Mouse (Mus musculus) ES-E14 (cell line): ENCODE results near the gene Clcnka. TPM values are rescaled to one million over a fixed set of nuclear protein-coding genes. Genes with fewer than 3 reads are reported as not detected.
A peak's percentile ranks its signal among the peaks of the same experiment; 100 is the strongest.

Experiments
- DNase-seq: peaks from one replicate; pipeline ENCODE4 v3.0.0-alpha.2; 2013; ENCODE audit warnings: low read depth, low spot score
- H3K27ac ChIP-seq: 2 replicates; pipeline ENCODE4 v1.5.1; 2012; ENCODE audit warnings: low read depth, mild to moderate bottlenecking, low read length, moderate library complexity, mixed read lengths; ENCODE audit not compliant: poor library complexity, insufficient read depth, severe bottlenecking
- H3K36me3 ChIP-seq: 2 replicates; pipeline ENCODE4 v1.6.1; 2012; ENCODE audit warnings: mild to moderate bottlenecking, low read length, moderate library complexity, mixed read lengths; ENCODE audit not compliant: control insufficient read depth, poor library complexity, insufficient read depth, severe bottlenecking
- H3K4me1 ChIP-seq, 2 experiments: fragments of 150-350 bp in 1 of 2; sonication (generic) in 1 of 2; 2 replicates each; pipeline ENCODE4 v1.6.1; 2012; ENCODE audit warnings: low read length in 2 of 2, mild to moderate bottlenecking in 1 of 2, mixed read lengths in 1 of 2; ENCODE audit not compliant: control insufficient read depth in 2 of 2, insufficient read depth in 2 of 2, poor library complexity in 1 of 2
- H3K4me3 ChIP-seq, 2 experiments: fragments of 150-350 bp in 1 of 2; sonication (generic) in 1 of 2; 2 replicates each; pipeline ENCODE4 v1.5.1; 2012; ENCODE audit warnings: low read length in 2 of 2, low read depth in 1 of 2, mild to moderate bottlenecking in 1 of 2, mixed read lengths in 1 of 2; ENCODE audit not compliant: insufficient read depth in 1 of 2, poor library complexity in 1 of 2, severe bottlenecking in 1 of 2
- H3K9ac ChIP-seq: 2 replicates; pipeline ENCODE4 v1.6.1; 2012; ENCODE audit warnings: low read depth, mild to moderate bottlenecking, low read length, mixed read lengths; ENCODE audit not compliant: poor library complexity, insufficient read depth, severe bottlenecking
- H3K9me3 ChIP-seq: fragments of 150-350 bp; sonication (generic); 2 replicates; pipeline ENCODE4 v1.6.1; 2012; ENCODE audit warnings: low read depth, mild to moderate bottlenecking, low read length; ENCODE audit not compliant: control insufficient read depth, insufficient read depth
- CHD2 ChIP-seq: IDR thresholded peaks from 2 replicates; pipeline ENCODE4 v1.6.1; 2014; ENCODE audit warnings: mild to moderate bottlenecking, low read depth, low read length, inconsistent platforms
- HCFC1 ChIP-seq: IDR thresholded peaks from 2 replicates; pipeline ENCODE4 v1.6.1; 2012; ENCODE audit warnings: low read length, inconsistent platforms, borderline replicate concordance; ENCODE audit not compliant: insufficient read depth
- MAFK ChIP-seq: IDR thresholded peaks from 2 replicates; pipeline ENCODE4 v1.6.1; 2014; ENCODE audit warnings: mild to moderate bottlenecking, low read depth, low read length, inconsistent platforms; ENCODE audit not compliant: insufficient read depth
- ZC3H11A ChIP-seq: IDR thresholded peaks from 2 replicates; pipeline ENCODE4 v1.6.1; 2012; ENCODE audit warnings: low read depth, mild to moderate bottlenecking, inconsistent platforms, low read length, borderline replicate concordance
- ZNF384 ChIP-seq: IDR thresholded peaks from 2 replicates; pipeline ENCODE4 v1.6.1; 2012; ENCODE audit warnings: low read depth, low read length, inconsistent platforms
- in situ Hi-C, 2 experiments: fragments of 600-800 bp; cut with MboI; formaldehyde crosslinking; loops; one replicate each; pipeline ENCODE4 v1.15.1; 2025; ENCODE audit warnings: low sequenced_read_pairs in 2 of 2, inconsistent platforms in 1 of 2; ENCODE audit not compliant: unreplicated experiment in 2 of 2
- total RNA-seq: library from RNA; depleted of rRNA; stranded (reverse); fragments of 300-350 nt; gene quantifications from 2 replicates; pipeline ENCODE4 v1.2.3, GENCODE M21; 2012

Clcnka gene
- total RNA-seq, 1 experiment: 0.62 TPM

GRCm38 (mm10) chr4:141367997-141368791 lies 30.3 kb downstream of the Clcnka start, which contains the start of gene Fam131c:
Gene Fam131c (plus strand): TSS chr4:141368220.
- no peak within 1 kb of the TSS for H3K27ac ChIP-seq
- TF ChIP-seq MAFK (no peak), ZNF384 (no peak), CHD2 (no peak), HCFC1 (no peak), ZC3H11A (no peak)
- H3K36me3 ChIP-seq: no peaks in the 10 kb centered on the region
- H3K9me3 ChIP-seq: no peaks in the 10 kb centered on the region
- peaks cover 0 to 6% of the 10 kb centered on the region in 2 experiments; a peak in 1 of 4 replicates for H3K4me1 ChIP-seq
- in situ Hi-C loops: no loop called here
- DNase-seq: no peak
- peak within 1 kb of the TSS; percentile 66 for H3K9ac ChIP-seq
- H3K4me3 ChIP-seq: peak within 1 kb of the TSS; percentile 58 to 84

DNA sequence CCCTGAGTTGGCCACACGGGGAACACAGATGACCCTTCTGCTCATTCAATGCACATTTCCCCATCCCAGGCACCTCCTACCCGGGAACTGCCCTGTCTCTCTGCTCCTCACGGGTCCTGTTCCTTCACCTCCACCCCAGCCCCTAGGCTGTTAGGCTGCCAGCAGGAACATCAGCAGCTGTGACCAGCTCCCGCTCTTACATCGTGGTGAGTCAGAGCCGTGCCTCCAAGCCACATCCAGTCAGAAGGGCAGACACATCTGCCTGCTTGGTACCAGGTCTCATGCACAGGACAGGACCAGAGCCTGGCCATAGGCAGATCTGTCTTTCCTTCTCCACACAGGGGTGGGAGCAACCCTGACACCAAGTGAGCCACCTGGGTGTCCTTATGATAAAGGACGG lies 32.6 kb downstream of the Clcnka start:
- H3K4me3 ChIP-seq: no peak overlapping the region
- H3K9ac ChIP-seq: no peak overlapping the region
- TF ChIP-seq ZNF384 (no peak), HCFC1 (no peak), CHD2 (no peak), ZC3H11A (no peak), MAFK (no peak)
- H3K9me3 ChIP-seq: no peaks in the 10 kb centered on the region
- H3K36me3 ChIP-seq: no peaks in the 10 kb centered on the region
- H3K27ac ChIP-seq: no peak overlapping the region
- peaks cover 2 to 18% of the 10 kb centered on the region in 2 experiments; a peak in 3 of 4 replicates for H3K4me1 ChIP-seq
- in situ Hi-C loops: no loop called here
- no peak for DNase-seq

GRCm38 (mm10) chr4:141365126-141365525 lies 33.4 kb downstream of the Clcnka start:
- DNase-seq: no peak
- no peak for TF ChIP-seq CHD2
- TF ChIP-seq MAFK: no peak
- TF ChIP-seq ZNF384: no peak
- TF ChIP-seq ZC3H11A: no peak
- no peak for TF ChIP-seq HCFC1
- Histone ChIP-seq H3K36me3 (no peaks in the 10 kb centered on the region), H3K4me1 (peaks cover 2 to 23% of the 10 kb centered on the region in 2 experiments; a peak in 3 of 4 replicates), H3K9ac (no peak overlapping the region), H3K9me3 (no peaks in the 10 kb centered on the region), H3K27ac (no peak overlapping the region), H3K4me3 (no peak overlapping the region)
- in situ Hi-C loops: no loop called here

- TF ChIP-seq ZC3H11A (peak; percentile 84; the same call in 1 of the 2 replicates), CHD2 (no peak), HCFC1 (no peak), MAFK (no peak), ZNF384 (no peak)
These were observed 35.5 kb downstream of the Clcnka start for GRCm38 (mm10) chr4:141362937-141363548.

More at GRCm38 (mm10) chr4:141362937-141363548, 35.5 kb downstream of the Clcnka start:
- in situ Hi-C loops: loop anchor here in 1 of 2 experiments (5.0 kb wide), 1 partner anchor 86 kb away; no protein-coding TSS in a partner anchor
- H3K4me3 ChIP-seq: no peak overlapping the region
- H3K4me1 ChIP-seq: peaks cover 5 to 31% of the 10 kb centered on the region in 2 experiments; a peak in 3 of 4 replicates
- no peak overlapping the region for H3K27ac ChIP-seq
- no peak overlapping the region for H3K9ac ChIP-seq
- H3K36me3 ChIP-seq: no peaks in the 10 kb centered on the region
- DNase-seq: peak; percentile 70
- H3K9me3 ChIP-seq: no peaks in the 10 kb centered on the region
